Mouse (Mus musculus) embryonic facial prominence, embryonic 11.5 days (tissue): ENCODE measurements around the gene Tbc1d24. TPM values are rescaled to one million over a fixed set of nuclear protein-coding genes. Genes with fewer than 3 reads are reported as not detected.

Source experiments
- ATAC-seq: fragments of 200-750 bp; cut with Nextera tagmentation; replicated peaks from 2 replicates; pipeline ENCODE4 v1.8.0; 2017; ENCODE audit warnings: low read depth; ENCODE audit not compliant: insufficient number of reproducible peaks, low FRiP score, low TSS enrichment
- DNase-seq: peaks from one replicate; pipeline ENCODE4 v3.0.0-alpha.2; 2015; ENCODE audit warnings: low spot score
- H3K27ac ChIP-seq: fragments of 300-500 bp; sonication (generic); replicated peaks from 2 replicates; pipeline ENCODE4 v1.5.1; 2014; ENCODE audit warnings: mild to moderate bottlenecking, low read depth, low read length, control low read depth
- H3K27me3 ChIP-seq: fragments of 300-500 bp; sonication (generic); 2 replicates; pipeline ENCODE4 v1.6.1; 2014; ENCODE audit warnings: mild to moderate bottlenecking, low read length, moderate library complexity, mixed read lengths; ENCODE audit not compliant: control insufficient read depth, insufficient read depth
- H3K36me3 ChIP-seq: fragments of 300-500 bp; sonication (generic); replicated peaks from 2 replicates; pipeline ENCODE4 v1.6.1; 2014; ENCODE audit warnings: low read depth, mild to moderate bottlenecking, low read length, moderate library complexity, mixed read lengths; ENCODE audit not compliant: control insufficient read depth, insufficient read depth
- H3K4me1 ChIP-seq: fragments of 300-500 bp; sonication (generic); 2 replicates; pipeline ENCODE4 v1.6.1; 2014; ENCODE audit warnings: low read length, mixed read lengths; ENCODE audit not compliant: control insufficient read depth, insufficient read depth
- H3K4me2 ChIP-seq: fragments of 300-500 bp; sonication (generic); 2 replicates; pipeline ENCODE4 v1.6.1; 2014; ENCODE audit warnings: low read depth, mild to moderate bottlenecking, control low read depth, low read length, moderate library complexity
- H3K4me3 ChIP-seq: fragments of 300-500 bp; sonication (generic); 2 replicates; pipeline ENCODE4 v1.5.1; 2014; ENCODE audit warnings: low read depth, low read length, control low read depth
- H3K9ac ChIP-seq: fragments of 300-500 bp; sonication (generic); replicated peaks from 2 replicates; pipeline ENCODE4 v1.6.1; 2014; ENCODE audit warnings: mild to moderate bottlenecking, control low read depth, low read length
- H3K9me3 ChIP-seq: fragments of 300-500 bp; sonication (generic); replicated peaks from 2 replicates; pipeline ENCODE4 v1.6.1; 2016; ENCODE audit warnings: mild to moderate bottlenecking, low read length, inconsistent platforms, mixed read lengths; ENCODE audit not compliant: control insufficient read depth
- WGBS: fragments of 180-500 bp; shearing (Covaris S2); extraction: QIAGEN DNeasy Blood & Tissue Kit; methylation state at CpG from one replicate; pipeline ENCODE4 v1.1.7; 2014; 5-methylcytosine and 5-hydroxymethylcytosine counted together
- polyA plus RNA-seq: library from polyadenylated mRNA; unstranded; fragments of >200 nt; fragmentation: Nextera tagmentation; extraction: Ambion mirVana; gene quantifications from 2 replicates; pipeline ENCODE4 v1.2.1, GENCODE M21; 2014

Tbc1d24 gene
- polyA plus RNA-seq, 1 experiment from 2014 or later: 3.7 TPM

DNA sequence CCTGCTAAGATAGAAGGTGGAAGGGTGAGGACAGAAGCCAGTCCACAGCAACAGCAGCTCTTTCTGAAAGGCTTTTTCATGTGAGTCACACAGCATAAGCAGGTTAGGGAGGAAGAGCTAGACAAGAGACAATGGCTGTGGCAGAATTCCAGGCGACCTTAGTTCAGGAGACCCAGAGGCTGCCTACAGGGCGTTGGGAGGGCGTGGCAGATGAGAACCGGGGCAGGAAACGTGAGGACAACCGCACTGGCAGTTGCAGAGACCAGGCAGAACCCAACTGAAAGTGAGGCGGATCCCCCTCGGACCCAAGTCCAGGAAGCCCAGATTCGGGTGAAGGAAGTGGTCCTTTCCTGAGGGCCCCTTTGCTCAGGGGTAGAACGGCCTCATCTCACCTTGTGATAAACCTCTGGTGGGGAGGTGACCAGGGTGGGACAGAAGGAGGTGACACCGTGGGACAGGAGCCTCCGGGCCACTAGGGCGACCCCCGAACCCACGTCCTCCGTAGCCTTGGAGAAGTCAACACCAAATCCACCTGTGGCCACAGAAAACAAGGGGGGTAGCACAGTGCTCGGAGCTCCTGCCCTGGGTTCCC lies 42.7 kb downstream of the Tbc1d24 start:
- Histone ChIP-seq H3K36me3 (no peaks in the 10 kb centered on the region; the same call in 1 of the 2 replicates), H3K27ac (no peak overlapping the region), H3K9me3 (no peaks in the 10 kb centered on the region), H3K27me3 (no peaks in the 10 kb centered on the region), H3K4me1 (no peaks in the 10 kb centered on the region), H3K4me3 (peak overlapping the region; percentile 81), H3K9ac (peak overlapping the region; percentile 82), H3K4me2 (peak overlapping the region; percentile 93)
- WGBS: 31% methylated on average over 17 of the region's 17 CpGs
- no peak for DNase-seq
- no peak for ATAC-seq

DNA sequence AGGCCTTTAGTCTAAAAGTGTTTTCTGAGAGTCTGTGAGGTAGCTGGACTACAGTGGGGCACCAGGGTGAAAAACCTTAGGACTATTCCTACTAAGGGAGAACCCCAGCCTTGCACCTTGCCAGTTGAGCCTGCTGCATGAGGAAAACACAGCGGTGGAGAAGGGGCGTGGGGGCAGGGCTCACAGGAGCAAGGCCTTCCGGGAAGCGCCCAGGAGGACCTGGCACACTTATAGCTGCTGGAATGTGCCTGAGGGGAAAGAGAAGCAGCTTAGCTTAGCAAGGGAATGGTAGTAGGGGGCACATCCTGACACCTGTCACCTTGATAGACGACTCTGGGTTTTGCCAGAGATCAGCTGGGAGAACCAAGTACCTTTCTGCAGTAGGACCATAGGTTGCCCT lies 43.9 kb downstream of the Tbc1d24 start:
- WGBS: 87% methylated on average over 5 of the region's 5 CpGs
- DNase-seq (no peak), ATAC-seq (no peak)
- Histone ChIP-seq H3K9ac (no peak overlapping the region), H3K4me1 (no peaks in the 10 kb centered on the region), H3K4me2 (no peak overlapping the region), H3K36me3 (no peaks in the 10 kb centered on the region; the same call in 1 of the 2 replicates), H3K4me3 (no peak overlapping the region), H3K9me3 (no peaks in the 10 kb centered on the region), H3K27me3 (no peaks in the 10 kb centered on the region), H3K27ac (no peak overlapping the region)

DNA sequence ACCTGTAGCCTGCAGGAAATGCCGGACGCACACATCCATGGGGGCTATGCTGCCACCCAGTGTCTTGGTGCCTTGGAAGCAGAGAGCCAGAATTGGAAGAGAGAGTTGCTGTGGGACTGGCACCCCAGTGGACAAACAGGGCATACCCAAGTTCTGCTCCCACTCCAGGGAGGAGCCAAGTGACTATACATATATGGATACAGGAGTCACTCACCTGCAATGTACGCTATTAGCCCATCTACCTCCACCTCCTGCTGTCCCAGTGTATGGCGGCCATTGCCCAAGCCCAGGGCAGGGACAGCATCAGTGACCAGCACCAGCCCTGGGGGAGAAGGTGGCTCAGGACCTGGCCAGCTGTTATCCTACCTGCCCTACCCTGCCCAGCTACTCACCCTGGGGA lies 47.8 kb downstream of the Tbc1d24 start:
- Histone ChIP-seq H3K4me2 (no peak overlapping the region), H3K4me1 (no peaks in the 10 kb centered on the region), H3K27me3 (no peaks in the 10 kb centered on the region), H3K27ac (no peak overlapping the region), H3K36me3 (no peaks in the 10 kb centered on the region; the same call in none of the 2 replicates), H3K4me3 (no peak overlapping the region), H3K9me3 (no peaks in the 10 kb centered on the region), H3K9ac (no peak overlapping the region)
- no peak for ATAC-seq
- 95% methylated on average over 4 of the region's 4 CpGs for WGBS
- DNase-seq: no peak

DNA sequence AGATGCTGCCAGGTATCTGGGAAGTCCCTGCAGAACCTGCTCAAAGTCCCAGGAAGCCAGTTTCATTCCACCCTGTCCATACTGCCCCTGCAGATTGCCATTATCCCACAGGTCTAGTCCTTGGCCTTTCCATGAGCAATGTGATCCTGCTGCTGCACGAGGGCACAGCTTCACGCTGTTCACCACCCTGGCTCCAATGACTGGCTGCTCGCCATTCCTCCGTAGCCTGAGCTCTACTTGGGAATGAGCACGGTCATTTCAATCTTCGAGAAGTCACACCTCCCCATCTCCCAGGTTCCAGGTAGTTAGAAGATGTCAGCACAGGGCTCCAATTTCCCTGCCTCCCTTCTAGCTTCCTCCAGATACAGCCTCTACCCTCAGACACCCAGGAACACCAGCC lies 48.2 kb downstream of the Tbc1d24 start:
- Histone ChIP-seq H3K9me3 (no peaks in the 10 kb centered on the region), H3K4me3 (no peak overlapping the region), H3K36me3 (no peaks in the 10 kb centered on the region; the same call in none of the 2 replicates), H3K27me3 (no peaks in the 10 kb centered on the region), H3K9ac (no peak overlapping the region), H3K4me1 (no peaks in the 10 kb centered on the region), H3K4me2 (no peak overlapping the region), H3K27ac (no peak overlapping the region)
- ATAC-seq: no peak
- 91% methylated on average over 6 of the region's 6 CpGs for WGBS
- DNase-seq: no peak

DNA sequence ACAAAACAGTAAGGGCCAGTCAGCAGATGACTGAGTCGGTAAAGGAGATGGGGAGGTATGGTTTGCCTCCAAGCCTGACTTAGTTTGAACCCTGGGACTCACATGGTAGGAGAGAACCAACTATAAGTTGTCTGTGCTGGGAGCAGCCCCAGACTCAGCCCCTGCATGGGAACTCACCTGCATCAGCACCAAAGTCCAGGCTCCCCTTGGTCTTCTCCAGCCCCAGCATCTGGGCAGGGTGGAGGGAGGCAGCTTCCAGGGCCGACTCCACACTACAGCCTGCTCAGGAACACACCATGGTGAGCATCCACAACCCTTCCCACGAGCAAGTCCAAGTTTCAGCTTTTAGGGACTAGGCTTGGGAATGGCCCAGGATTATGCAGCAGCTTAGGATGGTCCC lies 49.0 kb downstream of the Tbc1d24 start:
- no peak overlapping the region for H3K9ac ChIP-seq

DNA sequence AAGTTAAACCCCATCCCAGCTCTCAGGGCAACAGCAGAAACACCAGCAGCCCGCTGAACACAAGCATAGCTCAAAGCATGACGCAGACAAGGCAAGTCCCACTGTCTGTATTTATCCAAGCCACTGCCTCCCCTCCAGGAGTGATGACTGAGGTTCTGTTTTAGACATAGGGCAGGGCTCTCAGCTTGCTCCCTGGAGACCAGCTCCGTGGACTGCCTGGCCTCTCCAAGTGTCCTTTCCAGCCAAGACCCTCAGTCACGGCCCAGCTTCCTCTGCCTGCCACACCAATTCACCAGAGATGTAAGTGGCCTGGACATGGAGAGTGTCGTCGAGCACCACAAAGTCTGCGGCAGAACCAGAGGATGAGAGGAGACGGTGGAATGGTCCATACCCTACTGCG lies 49.6 kb downstream of the Tbc1d24 start:
- WGBS: 85% methylated on average over 9 of the region's 9 CpGs
- H3K4me3 ChIP-seq: no peak overlapping the region
- ATAC-seq (no peak), DNase-seq (no peak)
- no peak overlapping the region for H3K4me2 ChIP-seq
- H3K4me1 ChIP-seq: no peaks in the 10 kb centered on the region
- H3K27ac ChIP-seq: no peak overlapping the region
- no peaks in the 10 kb centered on the region for H3K9me3 ChIP-seq
- no peaks in the 10 kb centered on the region; the same call in none of the 2 replicates for H3K36me3 ChIP-seq
- H3K27me3 ChIP-seq: no peaks in the 10 kb centered on the region
- H3K9ac ChIP-seq: no peak overlapping the region

More for the DNA sequence above, 49.0 kb downstream of the Tbc1d24 start:
- WGBS: 86% methylated on average over 3 of the region's 3 CpGs
- ATAC-seq (no peak), DNase-seq (no peak)
- no peak overlapping the region for H3K4me2 ChIP-seq
- no peaks in the 10 kb centered on the region; the same call in none of the 2 replicates for H3K36me3 ChIP-seq
- no peaks in the 10 kb centered on the region for H3K4me1 ChIP-seq
- H3K27ac ChIP-seq: no peak overlapping the region
- no peak overlapping the region for H3K4me3 ChIP-seq
- no peaks in the 10 kb centered on the region for H3K9me3 ChIP-seq
- H3K27me3 ChIP-seq: no peaks in the 10 kb centered on the region

DNA sequence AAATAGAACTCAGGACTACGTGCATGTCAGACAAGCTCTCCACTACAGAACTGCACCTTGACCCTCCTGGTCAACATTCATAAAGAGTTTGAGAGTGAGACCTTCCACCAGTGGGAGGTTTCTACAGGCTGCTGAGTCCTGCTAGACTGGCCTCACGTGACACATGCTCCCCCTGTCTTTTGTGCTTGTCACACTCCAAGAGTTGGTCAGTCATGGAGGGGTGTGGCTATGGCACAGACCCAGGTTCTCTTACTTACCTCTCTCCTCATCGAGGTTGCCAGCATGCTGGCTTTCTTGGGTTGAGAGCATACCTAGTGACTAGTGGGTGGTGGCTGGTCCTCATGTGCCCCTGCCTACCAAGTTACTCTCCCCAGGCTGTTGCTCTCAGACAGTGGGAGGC lies 50.9 kb downstream of the Tbc1d24 start:
- Histone ChIP-seq H3K4me3 (no peak overlapping the region), H3K4me2 (no peak overlapping the region), H3K27me3 (no peaks in the 10 kb centered on the region), H3K27ac (no peak overlapping the region), H3K4me1 (no peaks in the 10 kb centered on the region), H3K9me3 (no peaks in the 10 kb centered on the region), H3K9ac (no peak overlapping the region), H3K36me3 (no peaks in the 10 kb centered on the region; the same call in none of the 2 replicates)
- no peak for DNase-seq
- no peak for ATAC-seq
- WGBS: 68% methylated on average over 3 of the region's 3 CpGs

DNA sequence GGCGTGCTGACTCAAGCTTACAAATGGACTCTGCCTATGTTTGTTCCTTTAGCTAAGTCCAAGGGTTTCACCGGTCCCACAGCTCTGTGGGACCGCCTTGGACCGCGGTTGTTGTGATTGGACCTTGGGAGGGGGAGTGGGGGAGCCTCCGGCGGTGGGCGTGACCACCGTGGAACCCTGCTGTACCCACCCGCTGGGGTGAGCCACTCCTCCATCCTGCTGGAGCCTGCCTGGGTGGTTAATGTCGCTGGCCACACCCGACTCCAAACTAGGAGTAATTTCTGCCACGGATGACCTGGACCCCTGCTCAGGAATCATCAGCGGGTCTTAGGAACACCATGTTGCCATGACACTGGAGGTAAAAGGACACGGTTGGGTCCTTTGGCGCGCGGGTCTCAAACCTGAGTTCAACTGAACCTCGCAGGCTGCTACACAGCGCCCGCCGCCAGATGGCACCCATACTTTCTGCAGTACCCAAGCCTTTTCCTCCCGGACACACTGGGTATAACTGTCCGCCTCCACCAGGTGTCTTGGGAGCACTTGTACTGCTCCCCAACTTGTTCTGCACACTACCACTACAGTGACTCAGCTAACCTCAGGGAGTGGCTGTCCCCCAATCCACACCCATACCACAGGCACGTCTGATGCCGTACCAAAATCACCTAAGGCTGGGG lies 53.3 kb downstream of the Tbc1d24 start:
- DNase-seq: peak; percentile 87
- no peak overlapping the region for H3K27ac ChIP-seq

More for the DNA sequence above, 53.3 kb downstream of the Tbc1d24 start:
- Histone ChIP-seq H3K4me2 (peak overlapping the region; percentile 72), H3K4me3 (peak overlapping the region; percentile 33), H3K4me1 (no peaks in the 10 kb centered on the region), H3K36me3 (no peaks in the 10 kb centered on the region; the same call in 1 of the 2 replicates), H3K9ac (peak overlapping the region; percentile 53), H3K9me3 (no peaks in the 10 kb centered on the region), H3K27me3 (no peaks in the 10 kb centered on the region)
- ATAC-seq: peak; percentile 83
- WGBS: 1% methylated on average over 26 of the region's 26 CpGs
